Mouse (Mus musculus) limb, embryonic 14.5 days (tissue): ENCODE measurements around the gene Hspa2. TPM values are rescaled to one million over a fixed set of nuclear protein-coding genes. Genes with fewer than 3 reads are reported as not detected.

Source experiments
- ATAC-seq: fragments of 200-750 bp; cut with Nextera tagmentation; 2 replicates; pipeline ENCODE4 v1.8.0; 2017; ENCODE audit warnings: low read depth, moderate number of reproducible peaks, moderate TSS enrichment; ENCODE audit not compliant: low FRiP score
- DNase-seq: peaks from one replicate; pipeline ENCODE4 v3.0.0-alpha.2; 2015; ENCODE audit warnings: low spot score
- H3K27ac ChIP-seq: fragments of 300-500 bp; sonication (generic); replicated peaks from 2 replicates; pipeline ENCODE4 v1.5.1; 2014; ENCODE audit warnings: low read depth, mild to moderate bottlenecking, low read length, moderate library complexity, mixed read lengths
- H3K27me3 ChIP-seq: fragments of 300-500 bp; sonication (generic); 2 replicates; pipeline ENCODE4 v1.6.1; 2014; ENCODE audit warnings: low read length, mixed read lengths; ENCODE audit not compliant: control insufficient read depth, insufficient read depth
- H3K36me3 ChIP-seq: fragments of 300-500 bp; sonication (generic); 2 replicates; pipeline ENCODE4 v1.6.1; 2014; ENCODE audit warnings: mild to moderate bottlenecking, low read length, moderate library complexity, mixed read lengths; ENCODE audit not compliant: control insufficient read depth, insufficient read depth
- H3K4me1 ChIP-seq: fragments of 300-500 bp; sonication (generic); 2 replicates; pipeline ENCODE4 v1.6.1; 2014; ENCODE audit warnings: antibody characterized with exemption, low read length, mixed read lengths; ENCODE audit not compliant: control insufficient read depth, insufficient read depth
- H3K4me2 ChIP-seq: fragments of 300-500 bp; sonication (generic); replicated peaks from 2 replicates; pipeline ENCODE4 v1.6.1; 2014; ENCODE audit warnings: low read depth, mild to moderate bottlenecking, low read length, moderate library complexity; ENCODE audit not compliant: severe bottlenecking
- H3K4me3 ChIP-seq: fragments of 300-500 bp; sonication (generic); replicated peaks from 2 replicates; pipeline ENCODE4 v1.5.1; 2014; ENCODE audit warnings: low read length
- H3K9ac ChIP-seq: fragments of 300-500 bp; sonication (generic); 2 replicates; pipeline ENCODE4 v1.6.1; 2014; ENCODE audit warnings: mild to moderate bottlenecking, low read depth, low read length, moderate library complexity; ENCODE audit not compliant: severe bottlenecking
- H3K9me3 ChIP-seq: fragments of 300-500 bp; sonication (generic); 2 replicates; pipeline ENCODE4 v1.6.1; 2016; ENCODE audit warnings: low read length; ENCODE audit not compliant: control insufficient read depth
- POLR2A ChIP-seq: fragments of 200-500 bp; IDR thresholded peaks from 2 replicates; pipeline ENCODE4 v1.8.0; 2012; ENCODE audit warnings: inconsistent platforms, mild to moderate bottlenecking, moderate library complexity, borderline replicate concordance; ENCODE audit not compliant: insufficient read depth, insufficient read length; ENCODE audit errors: extremely low read depth
- WGBS: fragments of 180-500 bp; shearing (Covaris S2); extraction: QIAGEN DNeasy Blood & Tissue Kit; methylation state at CpG from one replicate; pipeline ENCODE4 v1.1.7; 2014; 5-methylcytosine and 5-hydroxymethylcytosine counted together
- polyA plus RNA-seq, 2 experiments: library from polyadenylated mRNA; depleted of rRNA in 1 of 2; stranded (reverse) in 1 of 2; unstranded in 1 of 2; fragments of >200 nt; fragmentation: Nextera tagmentation in 1 of 2; extraction: Ambion mirVana in 1 of 2; gene quantifications; 2 replicates each; pipeline versions ENCODE4 v1.2.1 to v1.2.3; 2012 to 2014

Gene Hspa2
- polyA plus RNA-seq, 2 experiments = 6.7 to 7.7 TPM

GRCm38 (mm10) chr12:76367096-76367995, 36.6 kb upstream of the Hspa2 start:
- Histone ChIP-seq H3K27me3 (no peaks in the 10 kb centered on the region), H3K4me1 (peaks cover 26% of the 10 kb centered on the region), H3K4me3 (peak overlapping the region; percentile 96), H3K4me2 (peak overlapping the region; percentile 83), H3K9ac (peak overlapping the region; percentile 99; the same call in 1 of the 2 replicates), H3K36me3 (0 out of 2 replicates have a peak, but pooled peaks cover 7% of the 10 kb centered on the region), H3K9me3 (no peaks in the 10 kb centered on the region), H3K27ac (peak overlapping the region; percentile 52)
- ATAC-seq = no peak
- no peak for TF ChIP-seq POLR2A
- DNase-seq = peak; percentile 48
- WGBS = 14% methylated on average over 14 of the region's 14 CpGs

- TF ChIP-seq POLR2A = no peak
- ATAC-seq (no peak), DNase-seq (no peak)
- 7% methylated on average over 9 of the region's 9 CpGs for WGBS
- Histone ChIP-seq H3K27ac (peak overlapping the region; percentile 52; the same call in 1 of the 2 replicates), H3K4me2 (peak overlapping the region; percentile 83), H3K27me3 (no peaks in the 10 kb centered on the region), H3K9ac (peak overlapping the region; percentile 99), H3K36me3 (0 out of 2 replicates have a peak, but pooled peaks cover 5% of the 10 kb centered on the region), H3K9me3 (no peaks in the 10 kb centered on the region), H3K4me1 (peaks cover 33% of the 10 kb centered on the region), H3K4me3 (peak overlapping the region; percentile 96)
Observed at GRCm38 (mm10) chr12:76368201-76368789, 35.7 kb upstream of the Hspa2 start.

DNA sequence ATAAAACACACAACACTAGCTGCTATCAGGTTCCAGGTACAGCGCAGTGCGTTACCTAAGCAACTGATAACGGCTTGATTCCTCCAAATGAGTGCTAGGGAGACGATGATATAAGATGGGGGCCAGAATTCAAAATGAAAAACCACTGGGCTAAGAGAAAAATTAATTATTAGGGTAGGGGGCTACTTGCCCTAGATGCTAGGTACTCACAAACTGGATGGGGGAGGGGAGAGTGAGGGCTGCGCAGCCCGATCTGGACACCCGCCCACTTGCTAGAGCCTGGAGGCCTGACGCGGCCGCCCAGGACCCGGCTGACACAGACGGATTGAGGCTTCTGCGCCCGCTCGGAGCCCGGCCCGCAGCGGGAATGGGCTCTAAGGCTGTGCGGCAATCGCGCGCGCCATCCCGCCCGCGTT, 35.2 kb upstream of the Hspa2 start:
- Histone ChIP-seq H3K9me3 (no peaks in the 10 kb centered on the region), H3K27me3 (no peaks in the 10 kb centered on the region), H3K9ac (peak overlapping the region; percentile 99), H3K4me1 (peaks cover 33% of the 10 kb centered on the region), H3K4me2 (peak overlapping the region; percentile 83), H3K4me3 (peak overlapping the region; percentile 96), H3K36me3 (0 out of 2 replicates have a peak, but pooled peaks cover 4% of the 10 kb centered on the region), H3K27ac (peak overlapping the region; percentile 100)
- WGBS = 1% methylated on average over 23 of the region's 26 CpGs
- TF ChIP-seq POLR2A = no peak
- DNase-seq = peak; percentile 58
- peak; percentile 9 for ATAC-seq

DNA sequence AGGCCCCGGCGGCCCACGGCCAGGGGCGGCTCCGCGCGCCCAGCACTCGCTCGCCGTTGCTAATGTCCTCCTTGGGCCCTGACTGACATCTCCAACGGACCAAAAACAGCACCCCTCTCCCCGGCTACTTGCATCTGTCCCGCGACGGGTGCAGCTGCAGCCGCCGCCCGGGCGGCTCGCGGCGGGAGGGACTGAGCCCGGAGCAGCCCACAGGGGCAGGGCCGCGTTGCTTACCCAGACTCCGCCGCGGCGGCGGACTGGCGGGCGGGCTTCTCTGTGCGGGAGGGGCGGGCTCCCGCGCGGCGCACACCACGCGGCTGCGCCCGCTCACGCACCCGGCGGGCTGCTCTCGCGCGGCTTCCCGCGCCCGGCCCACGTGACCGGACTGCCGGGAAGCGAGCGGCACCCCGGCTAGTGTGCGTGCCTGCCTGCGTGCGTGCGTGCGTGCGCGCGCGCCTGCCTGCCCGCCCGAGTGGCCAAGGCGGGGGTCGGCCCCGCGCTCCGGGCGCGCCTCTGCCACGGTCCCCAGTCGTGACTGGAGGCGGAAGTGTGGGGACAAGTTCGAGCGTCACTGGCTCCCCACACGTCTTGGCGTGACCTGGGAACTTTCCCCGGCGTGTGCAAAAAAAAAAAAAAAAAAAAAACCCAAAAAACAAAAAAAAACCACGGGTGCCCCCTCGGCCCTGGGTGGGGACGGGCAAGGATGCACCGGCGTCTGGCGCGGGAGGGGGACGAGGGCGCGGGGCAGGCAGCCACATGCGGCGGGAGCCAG, 34.6 kb upstream of the Hspa2 start, which contains the start of gene Zbtb25:
Zbtb25 (minus strand) TSS at position 397 of the 772 bp plus-strand sequence.
- Histone ChIP-seq H3K4me2 (peak within 1 kb of the TSS; percentile 83), H3K27me3 (no peaks in the 10 kb centered on the region), H3K9ac (peak within 1 kb of the TSS; percentile 99), H3K9me3 (no peaks in the 10 kb centered on the region), H3K4me1 (peaks cover 37% of the 10 kb centered on the region), H3K36me3 (no peaks in the 10 kb centered on the region), H3K27ac (peak within 1 kb of the TSS; percentile 100), H3K4me3 (peak within 1 kb of the TSS; percentile 96)
- ATAC-seq (peak; percentile 79), DNase-seq (peak; percentile 86)
- WGBS = under 1% methylated on average over 39 of the region's 96 CpGs
- TF ChIP-seq POLR2A = peak; percentile 43; the same call in 1 of the 2 replicates
